Mouse (Mus musculus): Measurements from ENCODE around the gene Sh3d19. TPM values are rescaled to one million over a fixed set of nuclear protein-coding genes. Genes with fewer than 3 reads are reported as not detected.
A peak's percentile ranks its signal among the peaks of the same experiment; 100 is the strongest.
"Not testable (repeated sequence)": the region's sequence is repeated elsewhere in the genome, so short reads cannot be mapped to it uniquely, and the experiment has no call there.

Sh3d19 gene
- total RNA-seq, 2 experiments from 2014 or later, result 10.4 to 15.9 TPM

DNA sequence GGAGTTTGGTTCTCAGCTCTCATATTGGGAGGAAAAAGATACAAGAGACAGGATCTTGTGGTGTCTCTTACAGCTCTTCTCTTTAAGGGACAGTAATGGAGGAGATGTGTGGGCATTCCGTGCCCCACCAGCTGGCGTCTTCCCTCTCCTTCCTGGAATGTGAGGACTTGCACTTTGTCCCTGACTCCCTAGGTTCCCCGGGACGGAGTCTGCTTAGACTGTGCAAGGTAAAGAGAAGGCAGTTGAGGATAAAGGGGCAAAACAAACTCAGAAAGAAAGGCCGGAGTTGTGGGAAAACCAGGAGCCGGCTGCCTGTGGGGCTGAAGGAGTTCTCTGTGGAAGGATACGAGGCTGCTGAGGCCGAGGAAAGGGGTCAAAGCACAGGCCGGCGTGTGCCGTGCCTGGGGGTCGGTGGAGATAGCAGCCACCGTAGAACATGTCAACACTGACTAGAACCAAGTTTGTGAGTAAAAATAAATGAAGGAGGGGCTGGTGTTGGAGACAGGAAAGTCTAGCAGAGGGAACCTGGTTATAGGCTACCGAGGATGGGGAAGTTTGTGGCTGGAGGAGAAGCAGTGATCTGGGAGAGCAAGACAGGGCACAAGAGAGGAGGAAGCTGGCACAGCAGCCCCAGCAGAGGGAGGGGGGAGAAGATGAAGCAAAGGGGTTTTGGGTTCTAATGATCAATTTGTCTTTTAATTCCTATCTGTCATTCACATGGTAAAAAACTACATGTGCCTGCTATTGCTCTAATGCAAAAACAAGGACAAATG is 105.8 kb downstream of the Sh3d19 start:
- intact Hi-C loops (cut with DNase I), result no loop called here
- no peak for DNase-seq

DNA sequence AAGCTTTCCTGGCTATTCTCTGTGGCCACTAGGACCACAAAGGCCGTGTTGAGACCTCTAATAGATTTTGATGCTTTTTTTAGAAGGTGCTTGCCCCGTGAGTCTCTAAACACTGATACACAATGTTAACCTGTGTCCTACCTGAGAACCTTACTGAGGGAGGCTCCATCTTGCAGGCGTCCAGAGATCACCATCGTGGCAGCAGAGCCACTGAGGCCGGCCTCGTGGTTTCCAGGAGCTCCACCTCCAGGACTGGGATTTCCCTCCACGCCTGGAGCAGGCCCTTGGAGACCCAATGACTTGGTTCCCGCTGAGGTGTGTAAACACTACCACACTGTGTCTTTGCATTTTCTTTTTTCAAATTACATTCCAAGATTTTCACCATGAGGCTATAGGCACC is 112.1 kb downstream of the Sh3d19 start:
- DNase-seq, result no peak
- intact Hi-C loops (cut with DNase I), result no loop called here

DNA sequence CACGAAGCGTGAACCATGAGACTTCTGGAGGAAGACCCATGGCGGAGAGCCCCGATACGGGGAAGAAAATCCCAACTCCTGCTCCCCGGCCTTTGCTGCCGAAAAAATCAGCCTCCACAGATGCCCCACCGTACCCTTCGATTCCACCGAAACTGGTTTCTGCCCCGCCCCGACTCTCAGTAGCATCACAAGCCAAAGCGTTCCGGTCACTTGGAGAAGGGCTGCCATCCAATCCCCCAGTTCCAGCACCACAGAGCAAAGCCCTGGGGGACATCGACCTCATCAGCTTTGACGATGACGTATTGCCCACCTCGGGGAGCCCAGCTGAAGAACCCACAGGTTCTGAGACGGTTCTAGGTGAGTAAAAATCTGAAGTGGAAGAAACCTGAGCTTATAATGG is 114.1 kb downstream of the Sh3d19 start:
- no peak for DNase-seq
- intact Hi-C loops (cut with DNase I), result no loop called here

DNA sequence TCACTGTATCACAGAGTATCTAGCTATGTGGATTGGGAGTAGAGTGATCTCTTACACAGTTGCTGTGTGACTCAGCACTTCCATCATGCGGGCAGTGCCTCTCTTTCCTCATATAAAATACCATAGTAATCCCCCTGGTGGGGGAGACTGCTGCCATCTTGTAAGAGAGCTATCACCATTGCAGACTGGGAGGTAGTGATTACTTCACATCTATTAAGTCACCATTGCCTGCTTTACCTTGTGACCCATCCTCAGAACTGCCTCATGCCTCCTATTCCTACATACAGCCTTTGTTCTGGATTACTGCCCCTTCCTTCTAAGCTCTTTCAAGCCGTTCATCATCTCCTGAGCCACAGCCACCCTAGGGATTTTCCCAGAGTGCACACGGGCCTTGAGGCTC is 117.0 kb downstream of the Sh3d19 start:
- no peak for DNase-seq
- intact Hi-C loops (cut with DNase I), result no loop called here

DNA sequence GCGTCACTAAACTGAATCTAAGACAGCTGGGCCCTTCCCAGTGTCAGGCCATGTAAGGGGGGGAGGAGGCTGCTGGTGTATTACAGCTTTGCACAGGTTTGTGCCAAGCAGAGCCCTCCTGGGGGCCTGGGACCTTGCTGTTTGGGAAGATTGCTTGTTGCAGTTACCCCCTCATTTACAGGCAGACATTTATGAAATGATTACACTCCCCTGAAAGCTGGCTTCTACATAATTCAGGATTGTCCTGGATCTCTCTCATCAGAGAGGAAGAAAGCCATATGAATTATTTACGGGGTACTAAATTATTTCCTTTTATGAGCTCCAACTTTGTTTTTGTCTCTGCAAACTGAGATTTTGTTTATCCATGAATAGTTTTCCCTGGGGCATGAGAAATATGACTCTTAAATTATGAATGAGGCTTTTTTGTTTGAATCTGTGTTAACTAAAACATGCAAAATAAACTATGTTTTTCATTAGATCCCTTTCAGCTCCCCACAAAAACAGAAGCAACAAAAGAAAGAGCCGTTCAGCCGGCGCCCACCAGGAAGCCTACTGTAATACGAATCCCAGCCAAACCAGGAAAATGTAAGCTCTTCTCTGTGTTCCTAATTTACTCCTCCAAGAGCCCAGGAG is 122.4 kb downstream of the Sh3d19 start:
- DNase-seq, result no peak
- intact Hi-C loops (cut with DNase I), result no loop called here

DNA sequence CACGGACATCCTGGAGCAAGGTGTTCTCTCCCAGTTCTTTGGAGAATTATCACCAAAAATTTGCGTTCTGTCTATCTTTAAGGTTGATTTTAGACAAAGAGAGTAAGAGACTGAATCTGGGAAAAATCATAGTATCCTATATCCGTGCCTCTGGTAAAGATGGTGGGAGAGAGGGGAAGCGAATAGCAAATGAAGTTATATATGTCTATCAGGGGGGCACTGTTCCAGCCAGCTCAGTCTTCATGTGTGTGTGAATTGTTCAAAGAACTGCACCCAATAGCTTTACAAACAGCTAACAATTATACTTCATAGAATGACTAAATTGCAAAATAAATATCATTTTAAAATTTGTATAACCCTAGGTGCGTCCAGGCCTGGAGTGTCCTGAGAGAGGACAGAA is 123.0 kb downstream of the Sh3d19 start:
- no peak for DNase-seq
- intact Hi-C loops (cut with DNase I), result no loop called here

DNA sequence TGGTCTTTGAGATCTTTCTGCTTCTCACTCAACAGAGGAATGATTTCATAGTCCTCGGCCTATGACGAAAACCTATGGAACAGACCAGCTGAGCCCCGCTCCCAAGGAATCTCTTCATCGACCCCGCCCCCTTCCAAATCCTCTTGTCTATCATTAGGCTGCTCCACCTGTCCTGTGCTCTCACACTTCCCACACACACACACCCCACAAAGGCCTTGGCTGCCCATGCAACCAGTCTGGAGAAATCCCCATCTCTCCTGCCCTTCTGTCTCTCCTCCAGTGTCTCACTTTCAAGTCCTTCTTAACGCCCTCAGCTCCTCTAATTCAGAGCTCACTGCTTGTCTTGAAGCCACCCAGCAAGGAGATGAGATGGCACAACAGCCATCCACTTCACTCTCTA is 131.0 kb downstream of the Sh3d19 start:
- intact Hi-C loops (cut with DNase I), result no loop called here
- no peak for DNase-seq

DNA sequence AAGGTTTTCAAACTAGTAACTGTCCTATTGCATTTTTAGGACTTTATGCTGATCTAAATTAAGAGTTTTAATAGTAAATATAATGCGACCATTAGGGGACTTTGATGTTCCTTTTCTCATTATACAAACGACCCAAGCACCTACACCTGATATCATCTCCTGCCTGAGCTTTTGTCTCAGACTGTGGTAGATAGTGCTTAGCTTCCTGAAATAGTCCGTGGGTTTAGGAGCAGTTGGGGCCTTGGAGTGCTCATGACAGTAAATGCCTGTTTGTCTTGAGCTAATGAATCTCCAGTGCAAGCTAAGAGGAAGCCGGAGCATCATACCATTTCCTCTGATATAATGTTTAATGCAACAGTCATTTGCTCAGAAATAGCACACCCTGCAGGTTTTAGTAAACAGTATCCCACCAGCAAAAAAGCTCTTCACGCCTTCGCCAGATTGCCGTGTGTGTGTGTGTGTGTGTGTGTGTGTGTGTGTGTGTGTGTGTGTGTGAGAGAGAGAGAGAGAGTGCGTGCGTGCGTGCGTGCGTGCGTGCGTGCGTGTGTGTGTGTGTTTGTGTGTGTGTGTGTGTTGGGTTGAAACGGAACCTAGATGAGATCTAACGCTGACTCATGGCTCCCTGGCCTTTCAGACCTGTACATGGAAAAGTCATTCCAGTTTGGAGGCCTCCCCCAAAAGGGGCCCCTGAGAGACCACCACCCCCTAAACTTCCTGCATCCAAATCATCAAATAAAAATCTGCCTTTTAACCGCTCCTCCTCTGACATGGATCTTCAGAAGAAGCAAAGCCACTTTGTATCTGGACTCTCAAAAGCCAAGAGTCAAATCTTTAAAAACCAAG is 132.8 kb downstream of the Sh3d19 start:
- intact Hi-C loops (cut with DNase I), result no loop called here

DNA sequence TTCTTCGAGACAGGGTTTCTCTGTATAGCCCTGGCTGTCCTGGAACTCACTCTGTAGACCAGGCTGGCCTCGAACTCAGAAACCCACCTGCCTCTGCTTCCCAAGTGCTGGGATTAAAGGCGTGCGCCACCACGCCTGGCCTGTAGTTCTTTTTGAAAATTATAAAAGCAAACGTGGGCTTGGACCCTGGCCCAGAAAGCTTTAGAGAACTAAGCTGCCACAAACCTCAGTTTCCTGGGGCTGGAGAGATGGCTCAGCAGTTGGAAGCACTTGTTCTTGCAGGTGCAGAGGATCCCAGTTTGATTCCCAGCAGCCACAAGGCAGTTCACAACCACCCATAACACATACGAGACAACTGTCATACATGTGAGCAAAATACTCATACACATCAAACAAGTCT is 133.5 kb downstream of the Sh3d19 start:
- intact Hi-C loops (cut with DNase I); DNase-seq: not testable (repeated sequence)

More for the DNA sequence above, 132.8 kb downstream of the Sh3d19 start:
- DNase-seq, result no peak

DNA sequence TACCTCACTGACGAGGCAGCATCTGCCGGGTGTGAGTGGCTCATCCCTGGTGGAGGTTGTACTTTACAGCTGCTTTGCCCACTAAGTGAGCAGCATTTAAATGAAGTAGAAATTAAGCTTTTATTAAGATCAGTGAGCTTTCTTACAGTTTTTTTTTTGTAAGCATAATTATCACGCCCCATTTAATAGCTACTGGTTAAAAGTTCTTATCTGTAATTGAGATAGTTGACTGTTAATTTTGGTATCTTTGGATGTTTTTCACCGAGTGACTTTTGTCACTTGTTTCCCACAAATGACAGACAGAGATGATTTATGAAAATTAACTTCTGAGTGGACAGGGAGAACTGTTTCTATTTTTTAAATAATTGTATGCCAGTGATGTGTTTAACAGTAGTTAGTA is 134.0 kb downstream of the Sh3d19 start:
- DNase-seq, result no peak
- intact Hi-C loops (cut with DNase I), result no loop called here

DNA sequence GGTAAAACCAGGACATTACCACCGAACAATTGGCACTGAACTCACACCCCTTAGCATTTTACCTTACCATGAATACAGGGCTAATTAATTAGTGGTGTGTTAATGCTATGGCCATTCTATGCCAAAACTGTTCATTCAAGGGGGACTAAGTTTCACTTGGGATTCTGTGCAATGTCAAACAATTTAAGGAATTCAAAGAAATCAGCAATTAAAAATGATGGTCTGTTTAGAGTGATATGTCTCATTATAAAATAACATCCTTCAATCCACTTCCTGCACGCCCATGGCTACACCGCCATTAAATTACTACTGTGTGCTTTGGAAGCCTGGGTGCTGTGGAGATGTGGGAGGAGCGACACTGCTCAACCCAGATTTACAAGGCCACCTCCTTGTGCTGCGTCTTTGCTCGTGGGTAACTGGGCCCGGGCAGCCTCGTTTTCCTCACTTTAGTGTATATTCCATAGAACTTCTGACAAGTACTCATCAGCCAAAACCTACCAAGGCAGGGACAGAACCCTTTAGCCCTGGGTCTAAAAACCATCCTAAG is 135.2 kb downstream of the Sh3d19 start:
- DNase-seq, result no peak
- intact Hi-C loops (cut with DNase I), result no loop called here

DNA sequence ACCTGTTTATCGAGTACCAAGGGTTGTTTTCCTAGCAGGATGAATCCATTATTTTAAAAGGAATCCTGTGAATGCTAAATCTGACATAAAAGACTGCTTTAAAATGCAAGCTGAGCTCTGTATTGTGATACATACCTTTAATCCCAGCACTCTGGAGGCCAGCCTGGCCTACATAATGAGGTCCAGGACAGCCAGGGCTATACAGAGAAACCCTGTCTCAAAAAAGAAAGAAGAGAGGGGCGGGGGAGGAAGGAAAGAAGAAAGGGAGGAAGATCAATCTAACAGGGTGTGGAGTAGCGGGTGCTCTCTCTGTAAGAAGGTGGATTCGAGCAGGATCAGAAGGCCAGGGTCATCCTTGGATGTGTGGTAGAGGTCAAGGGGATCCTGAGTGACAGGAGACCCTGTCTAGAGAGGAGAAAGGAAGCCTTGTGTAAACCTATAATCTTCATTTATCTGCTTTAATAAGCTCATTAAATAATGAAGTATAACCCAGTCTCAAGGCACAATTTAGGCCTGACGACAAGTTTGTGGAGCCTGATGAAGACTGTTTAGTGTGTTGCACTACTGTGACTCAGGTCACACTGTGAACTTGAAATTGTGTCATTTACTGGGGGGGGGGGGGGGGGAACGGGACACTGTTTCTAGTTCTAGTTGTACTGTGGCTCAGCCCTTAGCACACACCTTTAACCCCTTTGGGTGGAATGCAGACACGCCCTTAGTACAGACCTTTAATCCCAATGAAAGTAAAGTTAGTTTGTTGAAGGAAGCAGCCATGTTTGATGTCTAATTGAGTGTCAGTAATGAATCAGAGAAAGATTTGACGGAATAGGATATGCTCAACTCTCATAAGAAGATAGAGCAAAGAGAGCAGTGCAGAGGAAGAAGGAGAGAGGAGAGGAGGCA is 137.0 kb downstream of the Sh3d19 start:
- intact Hi-C loops (cut with DNase I), result no loop called here
- no peak for DNase-seq

DNA sequence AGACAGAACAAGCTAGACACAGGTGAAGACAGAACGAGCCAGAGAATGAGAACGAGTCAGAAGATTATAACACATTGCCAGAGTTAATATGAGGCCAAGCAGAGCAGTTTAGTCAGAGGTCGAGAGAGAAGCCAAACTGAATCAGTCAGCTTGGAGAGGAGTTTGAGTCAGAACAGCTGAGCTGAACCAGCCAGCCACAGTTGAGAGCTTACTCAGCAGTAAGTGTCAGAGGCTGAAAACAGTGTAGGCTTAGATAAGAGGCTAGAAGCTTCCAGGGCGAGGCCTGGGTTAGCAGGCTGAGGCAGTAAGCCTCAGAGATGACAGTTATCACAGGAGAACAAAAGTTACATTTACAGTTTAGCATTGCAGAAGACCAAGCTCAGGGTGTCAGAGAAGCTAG is 137.7 kb downstream of the Sh3d19 start:
- DNase-seq, result no peak
- intact Hi-C loops (cut with DNase I), result no loop called here

DNA sequence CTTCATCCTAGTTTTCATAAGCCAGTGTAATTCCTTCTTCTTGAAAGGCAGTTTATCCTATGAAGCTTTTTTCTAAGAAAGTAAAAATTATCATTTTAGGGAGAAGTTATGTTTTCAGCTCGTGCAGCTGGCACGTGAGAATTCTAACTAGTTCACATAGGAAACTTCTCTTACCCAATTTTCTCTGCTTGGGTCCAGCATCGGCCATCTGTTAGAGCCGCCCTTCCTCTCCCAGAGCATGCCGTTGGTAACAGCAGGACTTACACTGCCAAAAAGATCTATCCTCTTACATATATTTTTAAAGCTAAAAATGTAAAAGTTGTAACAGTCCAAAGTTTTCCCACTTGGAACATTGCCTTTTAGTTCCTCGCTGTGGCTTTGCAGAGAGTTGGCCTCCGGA is 138.2 kb downstream of the Sh3d19 start:
- intact Hi-C loops (cut with DNase I), result no loop called here
- no peak for DNase-seq

DNA sequence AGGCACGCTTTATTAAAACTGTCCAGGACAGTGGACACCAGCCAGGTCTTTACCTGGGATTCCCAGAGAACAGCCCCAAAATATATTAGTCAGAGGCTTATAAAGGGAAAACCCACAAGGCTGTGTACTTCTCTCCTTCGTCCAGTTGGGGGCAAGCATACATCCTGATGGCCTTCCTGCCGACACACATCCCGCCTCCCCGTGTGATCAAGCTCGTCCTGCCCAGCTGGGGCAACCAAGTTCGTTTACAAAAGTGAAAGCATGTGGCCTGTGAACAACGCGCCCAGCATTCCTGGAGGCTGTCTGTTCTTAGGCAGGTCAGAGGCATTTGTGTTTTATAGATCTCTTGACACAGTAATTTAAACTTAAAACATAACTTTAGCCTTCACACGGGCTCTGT is 139.2 kb downstream of the Sh3d19 start:
- DNase-seq, result peak in 1 of 2 experiments; percentile 21
- intact Hi-C loops (cut with DNase I), result no loop called here

DNA sequence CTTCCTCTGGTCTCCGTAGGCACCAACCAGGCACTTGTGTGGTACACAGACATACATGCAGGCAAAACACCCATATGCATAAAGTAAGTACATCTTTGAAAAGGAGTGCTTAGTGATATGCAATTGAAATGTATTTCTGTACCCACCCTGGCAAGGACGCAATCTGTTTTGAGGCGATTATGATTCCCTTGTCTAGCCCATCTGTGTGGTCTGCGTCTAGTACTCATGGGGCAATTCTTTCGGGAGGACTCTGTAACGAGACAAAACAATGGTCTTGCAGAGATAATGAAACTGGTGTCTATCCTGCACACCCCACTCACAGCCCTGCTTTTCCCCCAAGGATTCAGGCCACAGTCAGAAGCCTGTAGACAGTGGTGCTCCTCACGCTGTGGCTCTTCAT is 141.9 kb downstream of the Sh3d19 start:
- intact Hi-C loops (cut with DNase I), result no loop called here
- DNase-seq, result no peak

DNA sequence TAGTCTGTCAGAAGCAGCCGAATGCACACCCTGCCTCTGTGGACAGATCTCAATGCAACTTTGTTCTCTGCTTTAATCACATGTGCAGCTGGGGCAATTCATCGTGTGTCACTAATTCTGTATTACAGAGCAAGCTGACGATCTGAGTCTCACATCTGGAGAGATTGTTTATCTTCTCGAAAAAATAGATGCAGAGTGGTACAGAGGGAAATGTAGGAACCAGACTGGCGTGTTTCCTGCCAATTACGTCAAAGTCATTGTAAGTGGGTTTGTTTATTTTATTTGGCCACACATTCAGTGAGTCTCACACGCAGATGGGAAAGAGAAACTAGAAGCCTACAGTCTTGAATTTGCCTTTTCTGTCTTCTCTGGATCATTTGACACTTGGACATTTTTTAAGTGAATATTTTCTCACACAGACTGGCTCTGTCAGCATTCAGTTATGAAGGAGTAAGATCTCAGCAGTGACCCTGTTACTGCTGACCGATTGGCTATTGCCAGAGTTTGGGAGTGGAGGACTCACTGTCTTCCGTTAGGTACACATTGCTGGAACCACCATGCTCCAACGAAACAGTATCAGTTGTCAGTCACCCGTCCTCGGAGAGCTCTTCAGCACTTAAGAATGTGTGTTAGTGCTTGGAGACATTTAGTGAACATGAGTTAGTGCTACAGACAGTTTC is 143.9 kb downstream of the Sh3d19 start:
- intact Hi-C loops (cut with DNase I), result no loop called here
- DNase-seq, result no peak

DNA sequence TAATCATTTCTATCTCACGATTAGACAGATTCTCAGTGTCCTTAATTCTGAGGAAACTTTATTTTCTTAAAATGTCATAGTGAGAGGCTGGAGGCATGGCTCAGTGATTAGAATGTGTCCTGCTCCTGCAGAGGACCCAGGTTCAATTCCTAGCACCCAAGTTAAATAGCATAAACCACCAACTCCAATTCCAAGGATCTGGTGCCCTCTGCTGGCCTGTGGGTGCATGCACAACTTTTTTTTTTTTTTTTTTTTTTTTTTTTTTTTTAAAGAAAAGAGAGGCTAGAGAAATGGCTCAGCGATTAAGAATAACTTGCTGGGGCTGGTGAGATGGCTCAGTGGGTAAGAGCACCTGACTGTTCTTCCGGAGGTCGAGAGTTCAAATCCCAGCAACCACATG is 146.0 kb downstream of the Sh3d19 start:
- no peak for DNase-seq
- intact Hi-C loops (cut with DNase I), result no loop called here

DNA sequence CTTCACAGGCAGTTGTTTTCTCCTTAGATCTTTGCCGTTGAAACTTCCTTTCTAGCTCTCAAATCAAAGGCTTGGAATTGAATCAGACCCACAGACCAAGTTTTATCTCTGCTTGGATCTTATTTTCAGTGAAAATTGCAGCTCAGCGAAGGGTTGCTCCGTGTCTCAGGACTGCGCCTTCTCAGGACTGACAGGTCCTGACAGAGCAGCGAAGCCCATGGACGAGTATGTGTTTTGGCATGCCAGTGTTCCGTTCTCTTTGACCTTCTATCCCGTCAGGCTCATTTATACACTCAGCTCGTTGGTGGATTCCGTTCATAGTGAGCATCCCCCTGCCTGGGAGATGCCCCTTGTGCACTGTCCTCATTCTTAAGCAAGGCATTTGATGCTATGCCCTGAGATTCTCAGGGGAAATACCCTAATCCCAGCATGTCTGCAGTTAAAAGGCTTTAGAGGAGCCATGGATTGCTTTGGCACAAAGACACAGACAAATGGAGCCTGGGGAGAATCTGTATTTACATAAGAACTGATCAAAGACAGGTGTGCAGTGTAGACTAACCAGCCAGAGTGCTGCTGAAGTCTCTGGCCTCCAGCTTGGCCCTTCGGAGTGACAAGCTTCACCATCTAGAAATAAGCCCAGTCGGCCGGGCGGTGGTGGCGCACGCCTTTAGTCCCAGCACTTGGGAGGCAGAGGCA is 148.5 kb downstream of the Sh3d19 start:
- no peak for DNase-seq
- intact Hi-C loops (cut with DNase I), result no loop called here
